Mouse (Mus musculus) C2C12 (cell line): ENCODE measurements around the gene Ttc41. TPM values are rescaled to one million over a fixed set of nuclear protein-coding genes. Genes with fewer than 3 reads are reported as not detected.

Experiments
- H3K27me3 ChIP-seq: one replicate; pipeline ENCODE4 v1.6.1; 2011; ENCODE audit not compliant: control insufficient read depth, insufficient read depth, insufficient read length
- H3K36me3 ChIP-seq: one replicate; pipeline ENCODE4 v1.6.1; 2011; ENCODE audit not compliant: control insufficient read depth, insufficient read depth
- H3K4me3 ChIP-seq: one replicate; pipeline ENCODE4 v1.5.1; 2011; ENCODE audit warnings: mild to moderate bottlenecking, control low read depth; ENCODE audit not compliant: poor library complexity, insufficient read depth, severe bottlenecking
- H3K79me2 ChIP-seq: one replicate; pipeline ENCODE4 v1.6.1; 2011; ENCODE audit not compliant: control insufficient read depth, insufficient read depth
- H3K79me3 ChIP-seq: one replicate; pipeline ENCODE4 v1.6.1; 2011; ENCODE audit warnings: low read depth, control low read depth
- H3ac ChIP-seq: one replicate; pipeline ENCODE3; 2011; ENCODE audit warnings: low read depth; ENCODE audit not compliant: control insufficient read depth, insufficient read length
- CEBPB ChIP-seq: IDR thresholded peaks from one replicate; pipeline ENCODE4 v1.6.1; 2011; ENCODE audit warnings: low read depth, mild to moderate bottlenecking, control low read depth, moderate library complexity
- CTCF ChIP-seq: IDR thresholded peaks from one replicate; pipeline ENCODE4 v1.5.1; 2011; ENCODE audit not compliant: control insufficient read depth, insufficient read depth, insufficient read length
- FOSL1 ChIP-seq: IDR thresholded peaks from one replicate; pipeline ENCODE4 v1.8.0; 2011; ENCODE audit warnings: mild to moderate bottlenecking, low read length; ENCODE audit not compliant: poor library complexity, insufficient read depth, severe bottlenecking
- MAX ChIP-seq: IDR thresholded peaks from one replicate; pipeline ENCODE4 v1.6.1; 2011; ENCODE audit warnings: mild to moderate bottlenecking, control low read depth
- MYOD1 ChIP-seq: IDR thresholded peaks from one replicate; pipeline ENCODE4 v1.6.1; 2011; ENCODE audit warnings: low read depth; ENCODE audit not compliant: control insufficient read depth, insufficient read length
- MYOG ChIP-seq: IDR thresholded peaks from one replicate; pipeline ENCODE4 v1.6.1; 2011; ENCODE audit not compliant: control insufficient read depth, insufficient read length; ENCODE audit errors: extremely low read depth
- USF1 ChIP-seq: IDR thresholded peaks from one replicate; pipeline ENCODE4 v1.6.1; 2011; ENCODE audit warnings: low read depth, mild to moderate bottlenecking, control low read depth, moderate library complexity
- polyA plus RNA-seq: library from polyadenylated mRNA; unstranded; fragments of >200 nt; fragmentation: generic; extraction: Trizol; gene quantifications from one replicate; pipeline ENCODE4 v1.2.1, GENCODE M21; 2012; ENCODE audit warnings: missing spikeins

Gene Ttc41
- polyA plus RNA-seq, 1 experiment: 0.35 TPM

DNA sequence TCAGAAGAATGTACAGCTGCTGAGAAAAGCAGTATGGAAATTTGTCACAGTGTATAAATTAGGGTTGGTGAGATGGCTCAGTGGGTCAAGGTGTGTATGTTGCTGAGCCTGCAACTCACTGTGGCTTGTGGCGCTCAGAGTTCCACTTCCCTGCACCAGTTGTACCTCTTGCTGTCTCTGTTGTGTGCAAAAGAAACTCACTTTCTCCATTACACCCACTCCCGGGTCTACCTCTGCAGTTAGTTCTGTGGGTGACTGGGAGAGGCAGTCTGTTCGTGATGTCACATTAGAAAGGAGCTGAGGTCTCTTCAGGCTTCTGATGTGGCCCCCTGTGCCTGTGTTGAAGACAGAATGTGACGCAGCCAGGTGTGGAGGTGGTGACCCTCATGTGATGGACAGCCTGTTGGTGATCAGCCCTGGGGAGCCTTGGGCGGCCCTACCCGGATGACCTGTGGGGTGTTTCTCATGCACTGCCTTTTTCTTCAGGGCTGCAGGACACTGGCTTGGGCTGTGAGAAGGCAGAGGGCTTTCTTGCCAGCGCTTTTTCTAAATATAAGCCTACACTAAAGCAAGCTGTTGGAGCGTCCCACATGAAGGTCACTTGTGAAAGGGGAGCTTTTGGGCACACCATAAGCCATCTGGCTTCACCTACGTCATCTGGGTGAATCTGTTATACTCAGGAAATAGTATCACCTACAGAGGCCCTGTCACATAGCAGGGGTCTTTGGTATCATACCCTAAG is 89.4 kb downstream of the Ttc41 start:
- TF ChIP-seq MYOD1: no peak
- no peak for TF ChIP-seq USF1
- TF ChIP-seq CEBPB: no peak
- no peak for TF ChIP-seq FOSL1
- TF ChIP-seq MYOG: no peak
- no peak for TF ChIP-seq CTCF
- no peak for TF ChIP-seq MAX

DNA sequence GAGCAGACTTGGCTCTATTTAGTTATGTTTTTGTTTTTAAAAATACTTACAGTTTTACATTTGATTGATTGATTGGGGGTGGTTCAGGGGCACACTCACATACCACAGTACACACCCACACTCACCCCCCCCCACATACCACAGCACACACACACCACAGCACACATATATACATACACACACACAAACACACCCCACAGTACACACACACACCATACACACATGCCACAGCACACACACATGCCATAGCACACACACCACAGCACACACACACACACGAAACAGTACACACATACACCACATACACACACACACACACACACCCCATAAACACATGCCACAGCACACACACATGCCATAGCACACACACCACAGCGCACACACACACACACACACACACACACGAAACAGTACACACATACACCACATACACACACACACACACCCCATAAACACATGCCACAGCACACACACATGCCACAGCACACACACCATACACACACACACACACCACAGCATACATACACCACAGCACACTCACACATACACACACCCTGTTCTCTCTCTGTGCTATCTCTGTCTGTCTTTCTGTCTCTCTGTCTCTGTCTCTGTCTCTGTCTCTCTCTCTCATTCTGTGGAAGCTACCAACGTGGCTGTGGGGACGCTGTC is 90.6 kb downstream of the Ttc41 start:
- Histone ChIP-seq H3K79me2 (peaks cover 54% of the 10 kb centered on the region), H3K36me3 (peaks cover 13% of the 10 kb centered on the region), H3ac (no peak overlapping the region), H3K27me3 (no peaks in the 10 kb centered on the region), H3K79me3 (peaks cover 49% of the 10 kb centered on the region), H3K4me3 (no peak overlapping the region)
- no peak for TF ChIP-seq CEBPB
- TF ChIP-seq CTCF: no peak
- TF ChIP-seq FOSL1: no peak
- TF ChIP-seq MYOG: no peak
- TF ChIP-seq MAX: no peak
- TF ChIP-seq USF1: no peak
- TF ChIP-seq MYOD1: no peak

More for the DNA sequence above, 89.4 kb downstream of the Ttc41 start:
- no peak overlapping the region for H3K4me3 ChIP-seq
- peaks cover 61% of the 10 kb centered on the region for H3K79me3 ChIP-seq
- H3ac ChIP-seq: no peak overlapping the region
- peaks cover 17% of the 10 kb centered on the region for H3K36me3 ChIP-seq
- peaks cover 67% of the 10 kb centered on the region for H3K79me2 ChIP-seq
- no peaks in the 10 kb centered on the region for H3K27me3 ChIP-seq

DNA sequence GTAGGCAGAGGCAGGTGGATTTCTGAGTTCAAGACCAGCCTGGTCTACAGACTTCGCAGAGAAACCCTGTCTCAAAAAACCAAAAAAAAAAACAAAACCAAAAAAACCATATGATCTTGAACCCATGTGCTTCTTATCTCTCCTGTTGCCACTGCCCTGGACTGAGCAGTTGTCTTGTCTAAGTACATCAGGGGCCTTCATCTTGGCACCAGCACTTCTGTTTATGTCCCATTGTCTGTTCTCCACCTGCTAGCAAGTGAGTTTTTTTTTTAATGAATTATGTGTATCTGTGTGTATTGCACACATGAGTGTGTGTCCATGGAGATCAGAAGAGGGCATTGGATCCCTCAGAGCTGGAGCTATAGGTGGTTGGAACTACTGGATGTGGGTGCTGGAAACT is 101.8 kb downstream of the Ttc41 start:
- Histone ChIP-seq H3ac (no peak overlapping the region), H3K27me3 (no peaks in the 10 kb centered on the region), H3K79me2 (peaks cover 72% of the 10 kb centered on the region), H3K79me3 (peaks cover 35% of the 10 kb centered on the region), H3K36me3 (peaks cover 42% of the 10 kb centered on the region), H3K4me3 (no peak overlapping the region)
- TF ChIP-seq FOSL1 (no peak), MYOG (no peak), MAX (no peak), CTCF (no peak), MYOD1 (no peak), CEBPB (no peak), USF1 (no peak)

DNA sequence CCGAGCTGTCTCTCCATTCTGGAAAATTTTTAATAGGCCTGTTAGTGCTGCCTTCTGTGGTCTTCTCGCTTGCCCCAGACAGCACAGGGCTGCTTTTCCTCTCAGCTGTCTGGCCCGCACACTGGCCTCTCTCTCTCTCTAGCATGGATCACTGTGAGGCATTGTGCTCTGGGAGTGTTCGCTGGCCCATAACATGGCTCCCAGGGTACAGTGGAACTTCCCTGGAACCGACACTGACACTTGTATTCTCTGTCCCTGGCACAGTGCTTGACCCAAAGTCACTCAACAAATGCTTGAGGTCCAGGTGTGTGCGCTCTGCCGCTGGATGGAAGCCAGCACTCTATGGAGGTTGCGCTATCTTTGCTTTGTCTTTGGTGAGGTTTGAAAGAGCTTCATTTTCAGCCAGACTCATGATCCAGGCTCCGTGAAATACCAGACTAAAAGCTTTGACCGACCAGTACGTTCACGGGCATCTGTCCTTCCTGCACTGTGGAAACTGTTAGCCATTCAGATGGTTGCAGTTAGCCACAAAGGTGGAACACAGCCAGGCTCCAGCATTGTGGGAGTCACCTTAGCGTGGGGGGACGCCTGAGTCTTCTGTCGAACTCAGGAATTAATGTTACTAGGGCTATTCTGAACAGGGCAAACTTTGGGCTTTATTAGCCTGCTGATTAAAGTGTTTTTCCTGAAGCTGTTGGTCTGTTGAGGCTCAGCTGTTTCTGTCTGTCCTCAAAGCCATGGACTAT is 102.6 kb downstream of the Ttc41 start:
- Histone ChIP-seq H3K27me3 (no peaks in the 10 kb centered on the region), H3K79me3 (peaks cover 35% of the 10 kb centered on the region), H3K4me3 (no peak overlapping the region), H3K36me3 (peaks cover 47% of the 10 kb centered on the region), H3ac (no peak overlapping the region), H3K79me2 (peaks cover 72% of the 10 kb centered on the region)
- no peak for TF ChIP-seq USF1
- TF ChIP-seq CTCF: no peak
- TF ChIP-seq FOSL1: no peak

DNA sequence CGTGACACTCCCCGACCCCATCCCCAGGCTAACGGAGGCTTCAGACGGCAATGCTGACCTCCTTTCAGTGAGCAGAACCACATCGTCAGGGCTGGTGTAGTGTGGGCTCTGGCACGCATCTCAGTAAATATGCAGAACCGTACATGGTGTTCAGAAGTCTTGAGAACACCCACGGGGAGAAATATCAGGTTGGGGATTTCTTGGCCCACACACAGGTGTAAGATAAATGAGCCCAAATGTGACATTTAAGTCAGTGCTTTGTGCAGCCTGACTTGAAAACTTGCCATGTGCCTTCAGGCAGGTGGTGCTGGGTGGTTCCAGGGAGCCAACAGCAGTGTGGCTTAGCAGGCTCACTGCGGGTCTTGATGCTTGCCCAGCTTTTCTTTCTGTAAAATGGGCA is 104.4 kb downstream of the Ttc41 start:
- H3K79me2 ChIP-seq: peaks cover 54% of the 10 kb centered on the region
- H3K36me3 ChIP-seq: peaks cover 36% of the 10 kb centered on the region

More for the DNA sequence above, 104.4 kb downstream of the Ttc41 start:
- H3ac ChIP-seq: no peak overlapping the region
- TF ChIP-seq CEBPB (no peak), CTCF (no peak), MYOD1 (no peak), USF1 (no peak), FOSL1 (no peak), MYOG (no peak), MAX (no peak)
- H3K27me3 ChIP-seq: no peaks in the 10 kb centered on the region
- no peak overlapping the region for H3K4me3 ChIP-seq
- H3K79me3 ChIP-seq: peaks cover 24% of the 10 kb centered on the region
